Mouse (Mus musculus): Measurements from ENCODE around the gene Cyb5rl. TPM values are rescaled to one million over a fixed set of nuclear protein-coding genes. Genes with fewer than 3 reads are reported as not detected.

Cyb5rl gene
- polyA plus RNA-seq, 1 experiment from 2014 or later = 4.4 TPM

DNA sequence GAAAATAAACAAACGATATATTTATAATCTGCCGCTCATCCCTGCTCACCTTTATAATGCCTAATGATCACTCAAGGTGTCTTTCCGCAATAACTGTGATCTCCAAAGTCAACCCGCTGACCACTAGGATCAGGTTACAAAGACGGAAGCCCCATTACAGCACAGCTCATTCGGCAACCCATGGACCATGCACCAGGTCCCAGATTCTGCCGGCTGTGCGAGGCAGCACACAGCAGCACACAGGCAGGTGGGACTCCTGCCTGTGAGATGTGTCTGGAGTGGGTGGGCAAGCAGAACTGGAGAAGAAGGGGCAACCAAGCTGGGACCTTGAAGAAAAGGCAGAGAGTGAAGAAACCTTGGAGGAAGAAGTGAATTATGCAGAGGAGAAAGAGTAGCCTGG, 47.5 kb downstream of the Cyb5rl start:
- H3K9me3 ChIP-seq (ENCODE audit: control insufficient read depth, low read length) = no peaks in the 10 kb centered on the region
- no peak overlapping the region for H3K9ac ChIP-seq (ENCODE audit: low read depth, low read length)
- no peaks in the 10 kb centered on the region for H3K27me3 ChIP-seq (replicated peaks; ENCODE audit: control insufficient read depth, insufficient read depth, low read length)
- H3K27ac ChIP-seq (ENCODE audit: low read depth, low read length) = no peak overlapping the region
- H3K4me2 ChIP-seq (ENCODE audit: low read length) = no peak overlapping the region
- H3K4me1 ChIP-seq (ENCODE audit: control insufficient read depth, insufficient read depth, low read depth, low read length) = no peaks in the 10 kb centered on the region
- no peak overlapping the region for H3K4me3 ChIP-seq (ENCODE audit: low read length)
- H3K36me3 ChIP-seq (ENCODE audit: control insufficient read depth, insufficient read depth, low read length) = no peaks in the 10 kb centered on the region
- no peak for ATAC-seq
- 62% methylated on average over 8 of the region's 8 CpGs for WGBS

DNA sequence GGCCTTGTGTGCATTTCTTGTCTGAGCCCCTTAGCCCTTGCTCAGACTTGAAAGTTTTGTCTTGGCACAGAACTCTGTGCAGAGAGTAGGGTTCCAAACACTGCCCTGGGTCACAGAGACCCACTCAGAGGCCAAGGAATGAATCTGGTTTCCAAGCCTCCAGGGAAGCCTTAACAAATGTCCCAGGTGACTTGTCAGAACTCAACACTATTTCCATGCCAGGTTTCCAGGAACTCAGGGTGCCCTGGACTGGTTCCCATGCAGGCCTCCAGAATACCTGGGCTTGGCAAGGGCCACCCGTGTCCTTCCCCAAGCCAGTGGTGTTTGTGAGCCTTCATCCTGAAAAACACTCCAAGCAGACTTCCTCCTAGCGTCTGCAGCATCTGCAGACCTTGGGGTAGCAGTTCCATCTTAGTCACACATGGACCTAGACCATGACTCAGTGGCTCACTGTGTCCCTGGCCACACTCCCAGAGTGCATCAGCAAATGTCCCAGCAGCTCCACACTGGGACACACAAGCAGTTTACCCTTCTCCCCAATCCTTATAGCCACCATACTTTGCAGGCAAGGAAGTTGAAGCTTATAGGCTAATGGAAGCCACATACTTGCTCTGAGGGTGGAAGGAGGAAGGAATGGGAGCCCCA, 51.1 kb downstream of the Cyb5rl start:
- no peak overlapping the region for H3K27ac ChIP-seq (ENCODE audit: low read depth, low read length)
- 76% methylated on average over 2 of the region's 2 CpGs for WGBS
- no peak overlapping the region for H3K9ac ChIP-seq (ENCODE audit: low read depth, low read length)
- H3K27me3 ChIP-seq (replicated peaks; ENCODE audit: control insufficient read depth, insufficient read depth, low read length) = no peaks in the 10 kb centered on the region
- no peak for ATAC-seq
- no peak overlapping the region for H3K4me2 ChIP-seq (ENCODE audit: low read length)
- no peaks in the 10 kb centered on the region for H3K36me3 ChIP-seq (ENCODE audit: control insufficient read depth, insufficient read depth, low read length)
- no peak overlapping the region for H3K4me3 ChIP-seq (ENCODE audit: low read length)
- H3K4me1 ChIP-seq (ENCODE audit: control insufficient read depth, insufficient read depth, low read depth, low read length) = no peaks in the 10 kb centered on the region; the same call in 1 of the 2 replicates
- no peaks in the 10 kb centered on the region for H3K9me3 ChIP-seq (ENCODE audit: control insufficient read depth, low read length)

DNA sequence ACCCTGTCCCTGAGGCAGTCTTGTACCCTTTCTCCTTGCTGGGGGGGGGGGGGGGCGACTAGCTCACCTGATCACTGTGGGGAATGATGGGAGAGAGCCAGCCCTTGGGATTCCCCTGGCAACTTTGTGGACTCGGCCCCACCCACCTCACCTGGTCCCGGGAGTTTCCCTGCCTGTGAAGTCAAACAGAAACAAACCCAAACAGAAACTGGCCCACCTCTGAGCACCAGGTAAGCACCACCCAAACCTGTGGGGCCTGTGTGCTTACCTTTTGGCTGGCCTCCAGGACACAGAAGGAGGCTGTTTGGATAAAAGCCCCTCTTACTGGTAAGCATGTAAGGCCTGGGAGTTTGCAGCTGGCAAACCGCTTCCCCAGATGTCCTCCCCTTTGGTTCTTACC, 52.3 kb downstream of the Cyb5rl start:
- no peak overlapping the region for H3K9ac ChIP-seq (ENCODE audit: low read depth, low read length)
- 72% methylated on average over 3 of the region's 4 CpGs for WGBS
- no peak for ATAC-seq

DNA sequence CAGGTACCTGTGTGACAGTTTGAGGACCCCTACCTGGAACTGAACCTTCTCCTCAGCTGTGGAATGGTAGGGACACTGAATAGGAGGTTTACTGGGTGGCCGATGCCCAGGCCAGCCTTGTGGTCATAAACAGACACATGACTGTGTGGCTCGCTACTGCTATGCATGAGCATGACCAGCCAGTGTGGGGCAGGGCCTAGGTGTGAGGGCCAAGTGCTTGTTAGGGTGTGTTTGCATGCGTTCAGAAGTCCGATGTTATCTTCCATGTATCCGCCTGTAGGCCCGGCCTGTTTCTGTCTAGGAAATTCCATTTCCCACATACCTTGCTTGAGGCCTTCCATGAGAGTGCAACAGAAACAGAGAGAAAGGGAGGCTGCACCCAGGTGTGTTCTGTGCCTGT, 53.9 kb downstream of the Cyb5rl start:
- Histone ChIP-seq H3K4me3 (ENCODE audit: low read length) (no peak overlapping the region), H3K9me3 (ENCODE audit: control insufficient read depth, low read length) (no peaks in the 10 kb centered on the region), H3K4me2 (ENCODE audit: low read length) (no peak overlapping the region), H3K27ac (ENCODE audit: low read depth, low read length) (no peak overlapping the region), H3K9ac (ENCODE audit: low read depth, low read length) (no peak overlapping the region; the same call in 1 of the 2 replicates), H3K27me3 (replicated peaks; ENCODE audit: control insufficient read depth, insufficient read depth, low read length) (no peaks in the 10 kb centered on the region), H3K4me1 (ENCODE audit: control insufficient read depth, insufficient read depth, low read depth, low read length) (no peaks in the 10 kb centered on the region; the same call in 1 of the 2 replicates), H3K36me3 (ENCODE audit: control insufficient read depth, insufficient read depth, low read length) (no peaks in the 10 kb centered on the region)
- 93% methylated on average over 6 of the region's 6 CpGs for WGBS
- ATAC-seq = no peak

More for the DNA sequence above, 52.3 kb downstream of the Cyb5rl start:
- Histone ChIP-seq H3K27me3 (replicated peaks; ENCODE audit: control insufficient read depth, insufficient read depth, low read length) (no peaks in the 10 kb centered on the region), H3K27ac (ENCODE audit: low read depth, low read length) (no peak overlapping the region), H3K9me3 (ENCODE audit: control insufficient read depth, low read length) (no peaks in the 10 kb centered on the region), H3K4me2 (ENCODE audit: low read length) (no peak overlapping the region), H3K36me3 (ENCODE audit: control insufficient read depth, insufficient read depth, low read length) (no peaks in the 10 kb centered on the region), H3K4me1 (ENCODE audit: control insufficient read depth, insufficient read depth, low read depth, low read length) (no peaks in the 10 kb centered on the region; the same call in 1 of the 2 replicates), H3K4me3 (ENCODE audit: low read length) (no peak overlapping the region)

DNA sequence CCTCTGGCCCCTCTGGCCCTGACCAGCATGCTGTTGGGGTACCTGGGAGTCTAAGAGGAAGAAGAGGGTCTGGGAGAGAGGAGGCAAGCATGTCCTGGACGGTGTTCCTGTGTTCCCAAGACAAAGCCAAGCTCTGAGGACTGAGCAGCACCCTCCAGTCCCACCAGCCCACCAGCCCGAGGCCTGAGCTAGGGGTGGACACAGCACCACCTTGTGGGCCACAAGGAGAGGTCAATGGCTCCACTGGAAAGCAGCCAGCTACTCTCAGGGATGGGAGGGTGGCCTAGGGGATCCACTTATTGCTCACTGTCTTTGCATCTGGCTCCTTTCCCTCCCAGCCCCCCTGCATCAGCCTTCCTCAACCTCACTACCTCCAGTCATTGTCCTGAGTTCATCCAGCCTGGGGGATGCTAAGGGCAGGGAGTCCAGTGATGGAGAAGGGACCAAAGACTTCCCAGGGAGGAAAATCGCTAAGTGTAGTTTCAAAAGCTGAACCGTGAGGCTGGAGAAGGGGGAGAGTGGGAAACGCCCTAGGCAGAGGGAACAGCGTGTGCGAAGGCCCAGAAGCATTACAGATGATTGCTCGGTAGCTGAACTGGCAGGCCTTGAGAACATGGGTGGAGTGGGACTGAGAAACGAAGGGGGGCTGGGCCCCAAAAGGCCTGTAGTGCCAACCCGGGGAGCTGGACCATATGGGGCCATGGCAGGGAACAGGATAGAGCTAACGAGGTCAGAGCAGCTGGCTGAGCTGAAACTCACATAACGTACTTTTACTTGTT, 54.6 kb downstream of the Cyb5rl start:
- Histone ChIP-seq H3K27me3 (replicated peaks; ENCODE audit: control insufficient read depth, insufficient read depth, low read length) (no peaks in the 10 kb centered on the region), H3K4me3 (ENCODE audit: low read length) (no peak overlapping the region), H3K9ac (ENCODE audit: low read depth, low read length) (peak overlapping the region; percentile 31), H3K9me3 (ENCODE audit: control insufficient read depth, low read length) (no peaks in the 10 kb centered on the region), H3K36me3 (ENCODE audit: control insufficient read depth, insufficient read depth, low read length) (no peaks in the 10 kb centered on the region), H3K4me1 (ENCODE audit: control insufficient read depth, insufficient read depth, low read depth, low read length) (no peaks in the 10 kb centered on the region; the same call in 1 of the 2 replicates), H3K27ac (ENCODE audit: low read depth, low read length) (no peak overlapping the region), H3K4me2 (ENCODE audit: low read length) (no peak overlapping the region)
- ATAC-seq = peak; percentile 52; the same call in 1 of the 2 replicates
- WGBS = 42% methylated on average over 12 of the region's 12 CpGs

DNA sequence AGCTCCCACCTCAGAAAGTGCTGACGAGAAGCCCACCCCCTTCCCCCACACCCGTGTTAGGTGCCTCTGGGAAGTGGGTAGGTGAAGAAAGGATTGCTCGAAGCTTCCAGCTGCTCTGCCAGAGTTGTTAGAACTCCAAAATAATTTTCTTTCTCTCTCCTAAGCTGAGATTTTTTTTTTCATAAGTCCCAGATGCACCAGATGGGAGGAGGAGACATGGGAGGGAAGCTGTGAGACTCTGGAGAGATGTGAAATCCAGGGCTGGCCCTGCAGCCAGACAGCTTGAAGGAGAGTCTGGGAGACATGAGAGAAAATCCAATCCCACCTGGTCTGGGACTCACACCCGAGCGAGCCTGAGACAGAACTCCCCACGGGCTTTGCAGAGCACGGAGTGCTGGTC, 57.6 kb downstream of the Cyb5rl start:
- WGBS = 74% methylated on average over 7 of the region's 7 CpGs
- H3K4me3 ChIP-seq (ENCODE audit: low read length) = no peak overlapping the region
- no peaks in the 10 kb centered on the region for H3K9me3 ChIP-seq (ENCODE audit: control insufficient read depth, low read length)
- no peak for ATAC-seq
- no peaks in the 10 kb centered on the region for H3K27me3 ChIP-seq (replicated peaks; ENCODE audit: control insufficient read depth, insufficient read depth, low read length)
- H3K4me2 ChIP-seq (ENCODE audit: low read length) = no peak overlapping the region
- H3K27ac ChIP-seq (ENCODE audit: low read depth, low read length) = no peak overlapping the region
- H3K9ac ChIP-seq (ENCODE audit: low read depth, low read length) = no peak overlapping the region
- H3K36me3 ChIP-seq (ENCODE audit: control insufficient read depth, insufficient read depth, low read length) = no peaks in the 10 kb centered on the region
- no peaks in the 10 kb centered on the region; the same call in 1 of the 2 replicates for H3K4me1 ChIP-seq (ENCODE audit: control insufficient read depth, insufficient read depth, low read depth, low read length)

DNA sequence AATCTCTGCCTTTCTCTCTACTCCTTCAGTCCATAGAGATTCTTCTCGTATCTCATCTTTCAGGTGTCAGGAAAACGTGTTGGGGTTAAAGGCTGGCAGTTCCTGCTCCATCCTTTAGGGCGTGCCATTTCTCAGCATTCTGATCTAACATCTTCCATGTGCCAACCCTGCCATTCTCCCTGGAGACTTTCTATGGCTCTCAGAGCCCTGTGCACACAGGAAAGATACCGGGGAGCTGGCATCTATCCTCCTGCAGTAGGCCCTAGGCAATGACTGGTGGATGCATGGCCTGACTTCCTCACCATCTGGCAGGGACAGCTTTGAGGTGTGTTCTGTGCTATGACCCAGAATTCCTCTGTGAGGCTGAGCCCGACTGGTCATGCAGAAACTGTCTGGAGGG, 58.3 kb downstream of the Cyb5rl start:
- H3K9ac ChIP-seq (ENCODE audit: low read depth, low read length) = no peak overlapping the region
- no peaks in the 10 kb centered on the region for H3K27me3 ChIP-seq (replicated peaks; ENCODE audit: control insufficient read depth, insufficient read depth, low read length)
- 52% methylated on average over 5 of the region's 5 CpGs for WGBS
- no peaks in the 10 kb centered on the region for H3K9me3 ChIP-seq (ENCODE audit: control insufficient read depth, low read length)
- H3K4me1 ChIP-seq (ENCODE audit: control insufficient read depth, insufficient read depth, low read depth, low read length) = no peaks in the 10 kb centered on the region; the same call in 1 of the 2 replicates
- no peak overlapping the region for H3K4me3 ChIP-seq (ENCODE audit: low read length)
- H3K27ac ChIP-seq (ENCODE audit: low read depth, low read length) = no peak overlapping the region
- H3K36me3 ChIP-seq (ENCODE audit: control insufficient read depth, insufficient read depth, low read length) = no peaks in the 10 kb centered on the region
- no peak for ATAC-seq
- H3K4me2 ChIP-seq (ENCODE audit: low read length) = no peak overlapping the region

DNA sequence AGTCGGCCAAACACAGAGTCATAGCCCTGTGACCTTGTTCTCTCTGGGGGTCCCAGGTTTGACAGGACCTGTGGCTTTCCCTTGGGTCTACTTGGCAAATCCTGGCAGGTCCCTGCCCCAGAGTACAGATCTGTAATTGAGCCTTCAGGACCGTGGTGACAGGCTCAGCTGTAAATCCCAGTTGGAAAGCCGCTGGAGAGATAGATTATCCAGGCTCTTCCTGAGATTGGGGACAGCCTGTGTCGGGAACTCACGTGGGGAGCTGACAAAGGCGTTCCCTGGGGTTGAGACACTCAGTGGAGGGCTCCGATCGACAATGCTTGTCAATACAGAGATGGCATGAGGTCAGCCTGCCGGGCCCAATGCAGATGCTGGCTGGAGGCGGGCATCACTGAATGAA, 59.6 kb downstream of the Cyb5rl start:
- H3K4me1 ChIP-seq (ENCODE audit: control insufficient read depth, insufficient read depth, low read depth, low read length) = peaks cover 3% of the 10 kb centered on the region; the same call in 1 of the 2 replicates
- no peaks in the 10 kb centered on the region for H3K36me3 ChIP-seq (ENCODE audit: control insufficient read depth, insufficient read depth, low read length)
- ATAC-seq = no peak
- H3K27ac ChIP-seq (ENCODE audit: low read depth, low read length) = no peak overlapping the region
- peak overlapping the region; percentile 8; the same call in 1 of the 2 replicates for H3K9ac ChIP-seq (ENCODE audit: low read depth, low read length)
- 27% methylated on average over 10 of the region's 10 CpGs for WGBS
- H3K9me3 ChIP-seq (ENCODE audit: control insufficient read depth, low read length) = no peaks in the 10 kb centered on the region
- H3K4me2 ChIP-seq (ENCODE audit: low read length) = no peak overlapping the region
- no peaks in the 10 kb centered on the region for H3K27me3 ChIP-seq (replicated peaks; ENCODE audit: control insufficient read depth, insufficient read depth, low read length)
- H3K4me3 ChIP-seq (ENCODE audit: low read length) = no peak overlapping the region

DNA sequence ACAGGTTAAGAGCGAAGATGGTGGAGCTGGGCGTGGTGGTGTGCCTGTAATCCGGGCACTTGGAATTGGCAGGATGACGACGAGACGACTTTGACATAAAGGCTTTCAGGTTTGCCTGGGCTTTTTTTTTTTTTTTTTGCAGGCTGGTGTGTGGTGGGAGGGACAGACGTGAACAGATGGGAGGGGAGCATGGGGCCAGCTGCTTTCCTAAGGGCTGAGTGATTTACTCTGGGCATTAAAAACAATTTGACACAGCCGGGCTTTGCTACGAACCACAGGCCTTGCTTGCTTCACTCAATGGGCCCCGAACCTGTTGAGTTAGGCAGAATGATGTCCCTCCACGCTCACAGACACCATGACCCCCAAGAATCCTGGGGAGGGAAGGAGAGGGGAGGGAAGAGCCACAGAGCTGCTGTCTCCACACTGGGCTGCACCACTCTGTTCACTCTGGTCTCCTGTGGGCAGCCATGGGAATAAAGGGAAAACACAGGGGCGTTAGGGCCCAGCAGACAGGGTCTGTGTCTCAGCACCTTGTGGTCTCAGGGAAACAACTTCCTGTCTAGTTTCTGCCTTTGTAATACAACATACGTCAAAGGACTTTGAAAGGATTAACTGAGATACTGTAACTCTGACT, 60.2 kb downstream of the Cyb5rl start:
- no peak for ATAC-seq
- Histone ChIP-seq H3K4me1 (ENCODE audit: control insufficient read depth, insufficient read depth, low read depth, low read length) (peaks cover 3% of the 10 kb centered on the region; the same call in 1 of the 2 replicates), H3K27ac (ENCODE audit: low read depth, low read length) (no peak overlapping the region), H3K4me3 (ENCODE audit: low read length) (no peak overlapping the region), H3K4me2 (ENCODE audit: low read length) (no peak overlapping the region), H3K9me3 (ENCODE audit: control insufficient read depth, low read length) (no peaks in the 10 kb centered on the region), H3K27me3 (replicated peaks; ENCODE audit: control insufficient read depth, insufficient read depth, low read length) (no peaks in the 10 kb centered on the region), H3K36me3 (ENCODE audit: control insufficient read depth, insufficient read depth, low read length) (no peaks in the 10 kb centered on the region), H3K9ac (ENCODE audit: low read depth, low read length) (no peak overlapping the region)
- 40% methylated on average over 13 of the region's 13 CpGs for WGBS

Data from hindbrain, embryonic 16.5 days (tissue).